8 mouse cellular contexts compared by ENCODE assay signal in genomic region chr1:191720419-191720818, GRCm38 (mm10). TPM values are rescaled to one million over a fixed set of nuclear protein-coding genes. Genes with fewer than 3 reads are reported as not detected.
DNase-seq lines count a peak whose midpoint lies in the region; ATAC-seq lines count a peak whose summit lies in the region.

No protein-coding gene starts in this region.

- no peak overlapping the region for H3K27ac ChIP-seq in forebrain, embryonic 11.5 days (ENCODE audit: low read depth, low read length)
- no peak overlapping the region for H3K27ac ChIP-seq in forebrain, embryonic 10.5 days
- peak overlapping the region; percentile 48; the same call in 1 of the 2 replicates for H3K27ac ChIP-seq in heart, embryonic 16.5 days (ENCODE audit: low read length)
- peak overlapping the region; percentile 51; the same call in 1 of the 2 replicates for H3K27ac ChIP-seq in midbrain, embryonic 13.5 days

- no peak for DNase-seq in forebrain, embryonic 11.5 days (ENCODE audit: low spot score)
- no peak for DNase-seq in forebrain, embryonic 10.5 days (ENCODE audit: extremely low spot score, low spot score)
- DNase-seq in MN1 (ENCODE audit: low spot score), result peak; percentile 32
- DNase-seq in adrenal gland, adult 2 months, result no peak
- no peak for DNase-seq in ovary, postnatal 10 days (ENCODE audit: low spot score)
- DNase-seq in kidney, postnatal 10 days, result no peak

- 0 out of 2 replicates have a peak overlapping the region, but pooled peaks have one; percentile 2 for H3K9ac ChIP-seq in forebrain, embryonic 11.5 days (ENCODE audit: low read length)
- H3K9ac ChIP-seq in heart, embryonic 16.5 days (ENCODE audit: low read length), result peak overlapping the region; percentile 34
- H3K9ac ChIP-seq in midbrain, embryonic 13.5 days (replicated peaks), result peak overlapping the region; percentile 59

- ATAC-seq in forebrain, embryonic 11.5 days (replicated peaks; ENCODE audit: low FRiP score), result no peak
- no peak for ATAC-seq in heart, embryonic 16.5 days (replicated peaks; ENCODE audit: extremely low read depth, insufficient read depth, low FRiP score)
- no peak for ATAC-seq in midbrain, embryonic 13.5 days

- 68% methylated on average over 3 of the region's 3 CpGs for WGBS in forebrain, embryonic 11.5 days
- WGBS in forebrain, embryonic 10.5 days, result 72% methylated on average over 3 of the region's 3 CpGs
- 54% methylated on average over 3 of the region's 3 CpGs for WGBS in heart, embryonic 16.5 days
- WGBS in midbrain, embryonic 13.5 days, result 54% methylated on average over 3 of the region's 3 CpGs

- H3K4me1 ChIP-seq in forebrain, embryonic 11.5 days (replicated peaks; ENCODE audit: control insufficient read depth, insufficient read depth, low read length), result peaks cover 4% of the 10 kb centered on the region
- H3K4me1 ChIP-seq in forebrain, embryonic 10.5 days, result peaks cover 43% of the 10 kb centered on the region
- H3K4me1 ChIP-seq in heart, embryonic 16.5 days (ENCODE audit: control insufficient read depth, insufficient read depth, low read length), result peaks cover 17% of the 10 kb centered on the region
- H3K4me1 ChIP-seq in midbrain, embryonic 13.5 days (replicated peaks), result peaks cover 48% of the 10 kb centered on the region

- no peaks in the 10 kb centered on the region for H3K27me3 ChIP-seq in forebrain, embryonic 11.5 days (ENCODE audit: control insufficient read depth, insufficient read depth, low read length)
- H3K27me3 ChIP-seq in forebrain, embryonic 10.5 days (ENCODE audit: poor library complexity, severe bottlenecking), result peaks cover 18% of the 10 kb centered on the region
- H3K27me3 ChIP-seq in heart, embryonic 16.5 days (ENCODE audit: control insufficient read depth, insufficient read depth, low read length), result no peaks in the 10 kb centered on the region
- no peaks in the 10 kb centered on the region for H3K27me3 ChIP-seq in midbrain, embryonic 13.5 days

- H3K9me3 ChIP-seq in forebrain, embryonic 11.5 days (ENCODE audit: control insufficient read depth, low read length), result no peaks in the 10 kb centered on the region
- no peaks in the 10 kb centered on the region for H3K9me3 ChIP-seq in forebrain, embryonic 10.5 days
- no peaks in the 10 kb centered on the region for H3K9me3 ChIP-seq in heart, embryonic 16.5 days (replicated peaks; ENCODE audit: control insufficient read depth, low read length)
- H3K9me3 ChIP-seq in midbrain, embryonic 13.5 days, result no peaks in the 10 kb centered on the region

- no peak overlapping the region for H3K4me2 ChIP-seq in forebrain, embryonic 11.5 days (ENCODE audit: low read depth, low read length, severe bottlenecking)
- H3K4me2 ChIP-seq in heart, embryonic 16.5 days (ENCODE audit: low read depth, low read length), result peak overlapping the region; percentile 49
- peak overlapping the region; percentile 75 for H3K4me2 ChIP-seq in midbrain, embryonic 13.5 days (replicated peaks)

- H3K4me3 ChIP-seq in forebrain, embryonic 11.5 days (ENCODE audit: low read depth, low read length), result no peak overlapping the region
- no peak overlapping the region for H3K4me3 ChIP-seq in forebrain, embryonic 10.5 days
- peak overlapping the region; percentile 27 for H3K4me3 ChIP-seq in heart, embryonic 16.5 days (ENCODE audit: low read length)
- H3K4me3 ChIP-seq in midbrain, embryonic 13.5 days (replicated peaks), result peak overlapping the region; percentile 30

- H3K36me3 ChIP-seq in forebrain, embryonic 11.5 days (ENCODE audit: control insufficient read depth, insufficient read depth, low read length), result no peaks in the 10 kb centered on the region
- H3K36me3 ChIP-seq in forebrain, embryonic 10.5 days (replicated peaks), result peaks cover 42% of the 10 kb centered on the region
- H3K36me3 ChIP-seq in heart, embryonic 16.5 days (ENCODE audit: control insufficient read depth, insufficient read depth), result peaks cover 14% of the 10 kb centered on the region; the same call in 1 of the 2 replicates
- peaks cover 24% of the 10 kb centered on the region for H3K36me3 ChIP-seq in midbrain, embryonic 13.5 days

RNA-seq across cellular contexts. Expression of gene Lpgat1, which starts 2.8 kb away (rescaled TPM):
- polyA plus RNA-seq in forebrain, embryonic 11.5 days (2014; fragmentation: Nextera tagmentation; extraction: Ambion mirVana), result 39.0 and 40.6 TPM in 2 replicates
- 20.9 and 21.4 TPM in 2 replicates for polyA plus RNA-seq in forebrain, embryonic 10.5 days (2016; fragmentation: Nextera tagmentation; extraction: Ambion mirVana)
- polyA plus RNA-seq in heart, embryonic 16.5 days (2015; fragmentation: Nextera tagmentation; extraction: Ambion mirVana), result 13.7 and 16.9 TPM in 2 replicates
- polyA plus RNA-seq in midbrain, embryonic 13.5 days (2015; fragmentation: Nextera tagmentation; extraction: Ambion mirVana), result 30.7 and 30.9 TPM in 2 replicates
- total RNA-seq in adrenal gland, adult 2 months (2021), result 10 to 100 TPM; 70.8 to 77.0 TPM
- polyA plus RNA-seq in adrenal gland, adult 2 months (2012; rRNA removed), result 12.7 and 13.7 TPM in 2 replicates

Comparison
In these comparisons a context has a peak if more than half of its experiments do, and no peak if none do; other contexts are left out.
1. H3K27ac ChIP-seq: peak in heart, embryonic 16.5 days (single experiment) and midbrain, embryonic 13.5 days (single experiment); none in forebrain, embryonic 11.5 days (single experiment) and forebrain, embryonic 10.5 days (single experiment).
2. H3K4me3 ChIP-seq: peak in heart, embryonic 16.5 days (single experiment) and midbrain, embryonic 13.5 days (single experiment); none in forebrain, embryonic 11.5 days (single experiment) and forebrain, embryonic 10.5 days (single experiment).
3. H3K9ac ChIP-seq: peak in every context shown above with its lines; median percentile 59 in midbrain, embryonic 13.5 days; 34 in heart, embryonic 16.5 days; 2 in forebrain, embryonic 11.5 days.